6 mouse cellular contexts compared by ENCODE assay signal in the genomic region with DNA sequence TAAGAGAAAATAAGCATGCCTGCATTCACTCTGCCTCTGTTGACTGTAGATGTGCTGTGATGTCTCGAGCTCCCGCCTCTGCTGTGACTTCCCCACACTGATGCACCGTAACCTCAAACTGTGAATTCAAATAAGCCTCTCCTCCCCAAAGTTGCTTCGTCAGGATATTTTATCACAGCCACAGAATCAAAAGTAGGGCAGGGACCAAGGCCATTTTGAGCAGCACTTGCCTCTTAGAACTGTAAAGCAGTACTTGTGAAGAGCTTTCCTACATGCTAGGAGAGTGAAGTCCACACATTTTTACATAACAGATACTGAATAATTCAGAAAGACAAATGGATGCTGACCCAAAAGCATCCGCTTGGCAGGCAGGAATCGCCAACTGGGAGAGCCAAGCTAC.
"Had no signal": no experiment of that assay in that cellular context is flagged by ENCODE, and none has a peak within 500 bp of the region (broad histone marks: within the 10 kb centered on the region; RNA-seq: fewer than 3 reads in every experiment).

No protein-coding gene starts in this region.

- DNase-seq: kidney, postnatal 14 days; lung, embryonic 14.5 days; lung, postnatal 10 days; thymus, postnatal 36 days had no signal

- ATAC-seq: liver, embryonic 12.5 days; midbrain, embryonic 13.5 days had no signal
